19 mouse cellular contexts compared by ENCODE assay signal in genomic region chr11:100870968-100871350, GRCm38 (mm10). TPM values are rescaled to one million over a fixed set of nuclear protein-coding genes. Genes with fewer than 3 reads are reported as not detected.
DNase-seq lines count a peak whose midpoint lies in the region; ATAC-seq lines count a peak whose summit lies in the region.
"Had no signal": no experiment of that assay in that cellular context is flagged by ENCODE, and none has a peak within 500 bp of the region (broad histone marks: within the 10 kb centered on the region; RNA-seq: fewer than 3 reads in every experiment).

No protein-coding gene starts in this region.

- intact Hi-C loops in heart, postnatal 25 days (cut with DNase I), result no loop called here

- no peaks in the 10 kb centered on the region for H3K36me3 ChIP-seq in lung, embryonic 16.5 days (ENCODE audit: control insufficient read depth, insufficient read depth, low read length)
- H3K36me3 ChIP-seq in midbrain, embryonic 11.5 days (ENCODE audit: control insufficient read depth, insufficient read depth, low read length), result no peaks in the 10 kb centered on the region
- H3K36me3 ChIP-seq: hindbrain, embryonic 10.5 days; hindbrain, embryonic 13.5 days had no signal

- H3K27me3 ChIP-seq in lung, embryonic 16.5 days (ENCODE audit: control insufficient read depth, insufficient read depth, low read depth, low read length), result no peaks in the 10 kb centered on the region
- no peaks in the 10 kb centered on the region for H3K27me3 ChIP-seq in midbrain, embryonic 11.5 days (ENCODE audit: control insufficient read depth, insufficient read depth, low read length)

- no peak overlapping the region for H3K9ac ChIP-seq in lung, embryonic 16.5 days (ENCODE audit: low read length)
- H3K9ac ChIP-seq in midbrain, embryonic 11.5 days (ENCODE audit: low read length), result no peak overlapping the region
- H3K9ac ChIP-seq: forebrain, postnatal 0 days; hindbrain, embryonic 13.5 days had no signal

- no peak for DNase-seq in lung, postnatal 14 days
- DNase-seq in thymus, postnatal 10 days (ENCODE audit: low spot score in 2 of 2), result peak; percentile 62
- DNase-seq in thymus, postnatal 36 days, result peak; percentile 55 to 75
- no peak for DNase-seq in heart, postnatal 25 days (ENCODE audit: low spot score)
- no peak for DNase-seq in midbrain, embryonic 11.5 days (ENCODE audit: low spot score, missing footprints)
- DNase-seq: adrenal gland, postnatal 25 days; cerebellum, adult 9-10 months; gastrocnemius, adult 2 months; gastrocnemius, postnatal 14 days; heart, adult 11 months; heart, postnatal 36 days had no signal

- peaks cover 8% of the 10 kb centered on the region for H3K4me1 ChIP-seq in lung, embryonic 16.5 days (replicated peaks; ENCODE audit: control insufficient read depth, insufficient read depth, low read length)
- no peaks in the 10 kb centered on the region for H3K4me1 ChIP-seq in midbrain, embryonic 11.5 days (ENCODE audit: control insufficient read depth, insufficient read depth, low read length)
- H3K4me1 ChIP-seq: hindbrain, embryonic 13.5 days had no signal

- H3K4me3 ChIP-seq in lung, embryonic 16.5 days (ENCODE audit: low read length), result no peak overlapping the region
- no peak overlapping the region for H3K4me3 ChIP-seq in midbrain, embryonic 11.5 days (ENCODE audit: low read depth, low read length)
- H3K4me3 ChIP-seq: gastrocnemius, adult 2 months; hindbrain, embryonic 10.5 days; hindbrain, embryonic 13.5 days had no signal

- no peaks in the 10 kb centered on the region for H3K9me3 ChIP-seq in lung, embryonic 16.5 days (ENCODE audit: control insufficient read depth, low read length)
- no peaks in the 10 kb centered on the region for H3K9me3 ChIP-seq in midbrain, embryonic 11.5 days (ENCODE audit: control insufficient read depth, low read length)
- H3K9me3 ChIP-seq: hindbrain, embryonic 10.5 days; hindbrain, embryonic 13.5 days had no signal

- no peak for ATAC-seq in lung, embryonic 16.5 days (ENCODE audit: low read depth)
- no peak for ATAC-seq in midbrain, embryonic 11.5 days (ENCODE audit: low FRiP score)
- ATAC-seq: activated CD4-positive, CD25-positive, alpha-beta regulatory T cell, adult 4 months; forebrain, embryonic 14.5 days; hindbrain, embryonic 16.5 days had no signal

- peak overlapping the region; percentile 31 for H3K27ac ChIP-seq in lung, embryonic 16.5 days (ENCODE audit: low read length)
- H3K27ac ChIP-seq in midbrain, embryonic 11.5 days (ENCODE audit: low read depth, low read length), result no peak overlapping the region
- H3K27ac ChIP-seq: hindbrain, embryonic 10.5 days; hindbrain, embryonic 13.5 days had no signal

- H3K4me2 ChIP-seq in lung, embryonic 16.5 days (ENCODE audit: low read depth, low read length), result no peak overlapping the region
- H3K4me2 ChIP-seq in midbrain, embryonic 11.5 days, result no peak overlapping the region
- H3K4me2 ChIP-seq: heart, embryonic 11.5 days; hindbrain, embryonic 13.5 days had no signal

- WGBS in lung, embryonic 16.5 days, result 63% methylated on average over 8 of the region's 8 CpGs
- WGBS in midbrain, embryonic 11.5 days, result 83% methylated on average over 8 of the region's 8 CpGs

RNA-seq across cellular contexts. Expression of gene Stat5a, which starts 11.8 kb away (rescaled TPM):
- 11.0 and 11.3 TPM in 2 replicates for polyA plus RNA-seq in lung, embryonic 16.5 days (2015; fragmentation: Nextera tagmentation; extraction: Ambion mirVana)
- 10 to 100 TPM; 24.3 to 30.1 TPM for total RNA-seq in heart, postnatal 25 days (2021)
- polyA plus RNA-seq in midbrain, embryonic 11.5 days (2014; fragmentation: Nextera tagmentation; extraction: Ambion mirVana), result 0.97 and 1.4 TPM in 2 replicates

RNA-seq across cellular contexts. Expression of gene Stat5b, which starts 20.4 kb away (rescaled TPM):
- polyA plus RNA-seq in lung, embryonic 16.5 days (2015; fragmentation: Nextera tagmentation; extraction: Ambion mirVana), result 27.2 and 28.4 TPM in 2 replicates
- 10 to 100 TPM; 67.6 to 68.9 TPM for total RNA-seq in heart, postnatal 25 days (2021)
- 14.6 and 17.3 TPM in 2 replicates for polyA plus RNA-seq in midbrain, embryonic 11.5 days (2014; fragmentation: Nextera tagmentation; extraction: Ambion mirVana)

Comparison
In these comparisons a context has a peak if more than half of its experiments do, and no peak if none do; other contexts are left out.
1. DNase-seq: peak in thymus, postnatal 10 days (2 of 2) and thymus, postnatal 36 days (2 of 2); none in lung, postnatal 14 days (single experiment), heart, postnatal 25 days (single experiment) and midbrain, embryonic 11.5 days (single experiment).